Mouse (Mus musculus): Measurements from ENCODE around the gene Triap1.

DNA sequence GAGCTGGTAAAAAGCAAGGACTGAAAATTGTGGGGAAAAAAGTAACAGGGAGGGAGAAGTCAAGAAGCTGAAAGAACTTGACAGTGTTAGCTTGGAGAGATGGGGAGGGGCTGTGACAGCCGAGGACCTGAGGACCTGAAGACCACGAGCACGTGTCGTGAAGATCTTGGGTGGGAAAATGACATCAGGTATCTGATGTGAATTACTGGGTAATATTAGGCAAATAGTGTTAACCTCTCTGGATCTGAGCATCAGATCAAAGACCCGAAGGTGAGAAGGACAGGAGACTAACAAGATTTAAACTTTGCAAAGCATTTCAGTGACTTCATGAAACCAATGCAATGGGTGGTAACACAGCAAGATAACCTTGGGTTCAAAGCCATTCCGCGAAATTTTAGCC lies 1.0 kb upstream of the Triap1 start:
- TF ChIP-seq CTCF (IDR thresholded peaks at IDR 0.05; ENCODE audit: extremely low read depth, insufficient read depth, low read length) (no peak), POLR2A (IDR thresholded peaks at IDR 0.05; ENCODE audit: extremely low read depth, insufficient read depth, low read length) (no peak)
